Mouse (Mus musculus): Measurements from ENCODE around the gene Ccdc30. TPM values are rescaled to one million over a fixed set of nuclear protein-coding genes. Genes with fewer than 3 reads are reported as not detected.

The Ccdc30 gene
- polyA plus RNA-seq, 1 experiment from 2014 or later, result 11.7 TPM

GRCm38 (mm10) chr4:119345508-119345907 is 69.8 kb downstream of the Ccdc30 start:
- H3K9ac ChIP-seq (replicated peaks), result no peak overlapping the region
- H3K27ac ChIP-seq (replicated peaks), result no peak overlapping the region
- no peaks in the 10 kb centered on the region for H3K4me1 ChIP-seq
- H3K4me2 ChIP-seq (replicated peaks), result no peak overlapping the region
- H3K27me3 ChIP-seq, result no peaks in the 10 kb centered on the region
- no peak for ATAC-seq (ENCODE audit: low FRiP score, low read depth)
- WGBS, result 94% methylated on average over 6 of the region's 6 CpGs
- H3K4me3 ChIP-seq, result no peak overlapping the region
- H3K9me3 ChIP-seq, result no peaks in the 10 kb centered on the region
- peaks cover 8% of the 10 kb centered on the region; the same call in 1 of the 2 replicates for H3K36me3 ChIP-seq

- Histone ChIP-seq H3K4me1 (peaks cover 10% of the 10 kb centered on the region; the same call in 1 of the 2 replicates), H3K9me3 (no peaks in the 10 kb centered on the region), H3K27me3 (no peaks in the 10 kb centered on the region), H3K9ac (replicated peaks) (no peak overlapping the region), H3K27ac (replicated peaks) (peak overlapping the region; percentile 78), H3K4me2 (replicated peaks) (peak overlapping the region; percentile 34), H3K36me3 (no peaks in the 10 kb centered on the region), H3K4me3 (0 out of 2 replicates have a peak overlapping the region, but pooled peaks have one; percentile 4)
- 3% methylated on average over 10 of the region's 10 CpGs for WGBS
- ATAC-seq (ENCODE audit: low FRiP score, low read depth), result peak; percentile 93
Measured at GRCm38 (mm10) chr4:119338861-119339361, 76.4 kb downstream of the Ccdc30 start.

DNA sequence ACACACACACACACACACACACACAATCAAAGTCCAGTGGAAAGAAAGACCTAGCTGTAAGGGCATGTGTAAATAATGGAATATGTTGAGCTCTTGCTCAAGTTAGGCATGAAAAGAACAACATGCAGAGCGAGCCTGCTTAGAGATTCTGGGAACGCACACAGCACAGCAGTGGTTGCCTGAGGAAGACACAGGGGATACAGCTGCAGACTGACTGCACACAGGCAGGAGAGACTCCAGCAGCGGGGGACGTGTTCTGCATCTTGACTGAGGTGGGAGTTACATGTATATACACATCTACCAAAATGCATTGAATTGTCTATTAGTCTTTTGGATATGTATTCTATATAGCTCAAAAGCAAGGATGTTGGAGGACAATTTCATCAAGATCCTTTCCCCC is 76.9 kb downstream of the Ccdc30 start:
- 0 out of 2 replicates have a peak overlapping the region, but pooled peaks have one; percentile 4 for H3K4me3 ChIP-seq
- H3K9ac ChIP-seq (replicated peaks), result no peak overlapping the region
- ATAC-seq (ENCODE audit: low FRiP score, low read depth), result peak; percentile 69
- no peaks in the 10 kb centered on the region for H3K27me3 ChIP-seq
- H3K36me3 ChIP-seq, result no peaks in the 10 kb centered on the region
- no peaks in the 10 kb centered on the region for H3K9me3 ChIP-seq
- peaks cover 10% of the 10 kb centered on the region; the same call in 1 of the 2 replicates for H3K4me1 ChIP-seq
- peak overlapping the region; percentile 34 for H3K4me2 ChIP-seq (replicated peaks)
- H3K27ac ChIP-seq (replicated peaks), result peak overlapping the region; percentile 78
- 70% methylated on average over 4 of the region's 4 CpGs for WGBS

DNA sequence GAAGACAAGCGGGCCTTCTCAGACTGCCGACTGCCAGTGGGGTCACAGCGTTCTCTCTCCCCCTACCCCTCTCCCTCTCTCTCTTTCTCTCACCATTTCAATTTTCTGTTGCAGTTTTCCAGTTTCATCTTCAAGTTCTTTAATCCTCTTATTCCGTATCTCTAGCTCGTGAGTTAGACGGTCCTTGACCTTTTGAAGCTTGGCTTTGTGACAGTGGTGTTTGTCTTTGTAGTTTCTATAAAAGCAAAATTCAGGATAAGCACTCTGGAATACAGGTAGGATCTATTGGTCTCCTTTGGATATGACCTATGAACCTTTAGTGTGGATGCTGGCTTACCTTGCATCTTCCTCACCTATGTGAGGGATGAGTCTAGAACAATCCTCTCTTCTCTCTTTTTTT is 81.8 kb downstream of the Ccdc30 start:
- Histone ChIP-seq H3K27me3 (no peaks in the 10 kb centered on the region), H3K36me3 (no peaks in the 10 kb centered on the region), H3K27ac (replicated peaks) (no peak overlapping the region), H3K4me2 (replicated peaks) (no peak overlapping the region), H3K9me3 (no peaks in the 10 kb centered on the region), H3K9ac (replicated peaks) (no peak overlapping the region), H3K4me3 (no peak overlapping the region), H3K4me1 (peaks cover 7% of the 10 kb centered on the region; the same call in 1 of the 2 replicates)
- WGBS, result 86% methylated on average over 6 of the region's 6 CpGs
- no peak for ATAC-seq (ENCODE audit: low FRiP score, low read depth)

GRCm38 (mm10) chr4:119320896-119321550 is 94.3 kb downstream of the Ccdc30 start:
- 29% methylated on average over 10 of the region's 10 CpGs for WGBS
- H3K27me3 ChIP-seq, result peaks cover 13% of the 10 kb centered on the region; the same call in 1 of the 2 replicates

DNA sequence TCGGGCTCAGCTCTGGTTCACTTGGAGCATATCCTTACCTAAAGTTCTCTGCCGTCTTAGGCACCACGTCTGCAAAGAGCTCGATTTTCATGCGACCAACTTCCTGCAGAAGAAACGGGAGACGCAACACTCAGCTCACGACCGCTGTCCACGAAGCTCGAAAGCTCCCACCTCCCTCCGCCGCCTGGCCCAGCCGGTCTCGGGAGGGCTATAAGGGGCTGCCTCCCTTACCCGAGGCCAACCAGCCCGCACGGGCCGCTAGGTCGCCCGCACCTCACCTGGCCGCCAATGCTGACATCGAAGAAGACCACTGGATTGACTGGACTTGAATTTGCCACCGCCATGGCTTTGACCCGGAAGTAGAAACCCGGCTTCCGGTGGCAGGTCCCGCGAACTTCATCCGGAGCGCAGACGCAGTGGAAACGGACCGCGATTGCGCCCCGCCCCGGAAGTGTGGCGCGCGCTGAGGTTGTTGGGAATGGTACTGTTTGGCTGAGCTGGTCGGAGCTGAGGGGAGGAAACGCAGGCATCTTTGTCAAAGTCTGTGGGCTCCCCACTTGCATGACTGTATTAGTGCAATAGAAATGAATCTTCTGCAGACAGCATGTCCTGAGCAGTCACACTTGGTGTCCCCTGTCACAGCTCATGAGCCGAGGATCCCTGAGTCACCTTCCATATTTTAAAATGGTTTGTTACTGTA is 95.0 kb downstream of the Ccdc30 start, which contains the start of gene Ppih:
Gene Ppih, minus strand, starts transcription at position 416 of the 700 bp plus-strand sequence.
- Histone ChIP-seq H3K4me1 (peaks cover 17% of the 10 kb centered on the region), H3K9me3 (no peaks in the 10 kb centered on the region), H3K4me2 (replicated peaks) (peak within 1 kb of the TSS; percentile 93), H3K27ac (replicated peaks) (peak within 1 kb of the TSS; percentile 75), H3K27me3 (peaks cover 13% of the 10 kb centered on the region; the same call in 1 of the 2 replicates), H3K4me3 (peak within 1 kb of the TSS; percentile 80), H3K36me3 (peaks cover 37% of the 10 kb centered on the region), H3K9ac (replicated peaks) (peak within 1 kb of the TSS; percentile 68)
- WGBS, result 1% methylated on average over 44 of the region's 44 CpGs
- ATAC-seq (ENCODE audit: low FRiP score, low read depth), result peak; percentile 97

More at GRCm38 (mm10) chr4:119320896-119321550, 94.3 kb downstream of the Ccdc30 start:
- peak; percentile 64 for ATAC-seq (ENCODE audit: low FRiP score, low read depth)
- no peaks in the 10 kb centered on the region for H3K9me3 ChIP-seq
- H3K9ac ChIP-seq (replicated peaks), result peak overlapping the region; percentile 68
- H3K4me3 ChIP-seq, result peak overlapping the region; percentile 80
- H3K27ac ChIP-seq (replicated peaks), result peak overlapping the region; percentile 75
- H3K36me3 ChIP-seq, result peaks cover 30% of the 10 kb centered on the region
- peak overlapping the region; percentile 93 for H3K4me2 ChIP-seq (replicated peaks)
- peaks cover 17% of the 10 kb centered on the region for H3K4me1 ChIP-seq

- H3K27ac ChIP-seq (replicated peaks), result no peak overlapping the region
- no peaks in the 10 kb centered on the region for H3K4me1 ChIP-seq
- no peak overlapping the region for H3K4me3 ChIP-seq
- H3K4me2 ChIP-seq (replicated peaks), result no peak overlapping the region
- no peak for ATAC-seq (ENCODE audit: low FRiP score, low read depth)
- no peaks in the 10 kb centered on the region for H3K27me3 ChIP-seq
- no peak overlapping the region for H3K9ac ChIP-seq (replicated peaks)
- peaks cover 89% of the 10 kb centered on the region for H3K36me3 ChIP-seq
- WGBS, result 89% methylated on average over 1 of the region's 1 CpGs
- H3K9me3 ChIP-seq, result no peaks in the 10 kb centered on the region
Measured at GRCm38 (mm10) chr4:119313756-119314155, 101.6 kb downstream of the Ccdc30 start.

DNA sequence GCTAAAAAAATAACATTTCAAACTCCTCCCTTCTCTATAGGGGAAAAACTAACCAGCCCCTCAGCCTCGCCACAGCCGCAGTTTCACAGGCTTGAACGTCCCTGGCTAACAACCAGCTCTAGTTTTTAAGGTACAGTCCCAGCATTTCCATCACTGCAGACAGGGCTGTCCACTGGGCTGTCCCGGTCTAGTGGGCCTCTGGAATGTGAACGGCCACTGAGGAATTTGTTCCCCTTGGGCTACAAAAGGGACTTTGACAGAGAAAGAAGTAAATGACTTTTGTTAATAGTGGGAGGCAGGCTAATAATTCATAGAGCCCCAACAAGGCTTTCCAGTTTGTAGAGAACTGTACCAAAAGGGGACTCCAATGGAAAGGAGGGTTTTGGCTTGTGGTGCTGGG is 109.9 kb downstream of the Ccdc30 start:
- 79% methylated on average over 5 of the region's 5 CpGs for WGBS
- peaks cover 26% of the 10 kb centered on the region for H3K36me3 ChIP-seq
- H3K9me3 ChIP-seq, result no peaks in the 10 kb centered on the region
- no peaks in the 10 kb centered on the region for H3K27me3 ChIP-seq
- H3K27ac ChIP-seq (replicated peaks), result no peak overlapping the region
- H3K4me2 ChIP-seq (replicated peaks), result no peak overlapping the region
- H3K4me3 ChIP-seq, result no peak overlapping the region
- no peaks in the 10 kb centered on the region for H3K4me1 ChIP-seq
- no peak for ATAC-seq (ENCODE audit: low FRiP score, low read depth)
- no peak overlapping the region for H3K9ac ChIP-seq (replicated peaks)

DNA sequence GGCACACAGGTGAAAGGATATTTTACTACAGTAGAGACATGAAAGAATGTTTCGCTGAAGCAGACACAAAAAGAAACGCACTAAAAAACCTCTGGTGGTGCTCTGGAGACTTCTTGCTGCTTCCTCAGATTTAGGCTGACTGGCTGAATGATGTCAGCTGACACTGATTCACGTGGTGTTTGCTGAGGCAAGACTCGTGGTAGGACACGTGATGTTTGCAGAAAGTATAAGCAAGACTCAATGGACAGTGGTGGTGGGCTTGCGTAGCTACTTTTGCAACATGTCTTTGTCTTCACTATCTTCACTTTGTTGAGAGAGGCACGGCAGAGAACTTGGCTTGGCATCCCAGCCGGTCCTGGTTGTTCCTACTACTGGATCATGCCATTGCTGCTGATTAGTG is 112.0 kb downstream of the Ccdc30 start:
- 89% methylated on average over 8 of the region's 8 CpGs for WGBS
- ATAC-seq (ENCODE audit: low FRiP score, low read depth), result no peak

GRCm38 (mm10) chr4:119301777-119302176 is 113.5 kb downstream of the Ccdc30 start:
- 88% methylated on average over 3 of the region's 3 CpGs for WGBS
- H3K9me3 ChIP-seq, result no peaks in the 10 kb centered on the region
- no peak overlapping the region for H3K27ac ChIP-seq (replicated peaks)

More for the DNA sequence above, 112.0 kb downstream of the Ccdc30 start:
- H3K27me3 ChIP-seq, result no peaks in the 10 kb centered on the region
- no peak overlapping the region for H3K9ac ChIP-seq (replicated peaks)
- no peaks in the 10 kb centered on the region for H3K9me3 ChIP-seq
- H3K4me3 ChIP-seq, result no peak overlapping the region
- H3K36me3 ChIP-seq, result peaks cover 14% of the 10 kb centered on the region
- H3K4me1 ChIP-seq, result no peaks in the 10 kb centered on the region
- no peak overlapping the region for H3K27ac ChIP-seq (replicated peaks)
- no peak overlapping the region for H3K4me2 ChIP-seq (replicated peaks)

DNA sequence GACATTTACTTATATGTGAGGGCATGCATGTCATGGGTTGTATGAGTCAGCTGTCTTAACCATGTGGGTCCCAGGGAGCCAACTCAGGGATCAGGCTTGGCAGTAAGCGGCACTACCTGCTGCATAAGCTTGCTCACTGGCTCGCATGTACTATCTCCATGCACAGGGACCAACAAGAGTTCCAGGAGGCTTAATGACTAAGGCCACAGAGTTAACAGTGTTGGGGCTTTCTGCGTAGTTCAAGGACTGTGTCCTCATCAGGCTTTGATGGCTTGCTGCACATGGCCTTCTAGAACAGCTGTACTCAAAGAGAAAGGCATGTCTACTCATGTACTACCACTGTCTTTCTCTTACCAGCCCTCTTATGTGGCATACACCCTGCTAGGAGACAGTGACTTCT is 114.6 kb downstream of the Ccdc30 start:
- H3K27me3 ChIP-seq, result no peaks in the 10 kb centered on the region
- ATAC-seq (ENCODE audit: low FRiP score, low read depth), result no peak
- no peak overlapping the region for H3K27ac ChIP-seq (replicated peaks)
- H3K9ac ChIP-seq (replicated peaks), result no peak overlapping the region
- H3K4me1 ChIP-seq, result no peaks in the 10 kb centered on the region
- no peak overlapping the region for H3K4me3 ChIP-seq
- WGBS, result 92% methylated on average over 3 of the region's 3 CpGs
- no peak overlapping the region for H3K4me2 ChIP-seq (replicated peaks)
- H3K36me3 ChIP-seq, result no peaks in the 10 kb centered on the region
- H3K9me3 ChIP-seq, result no peaks in the 10 kb centered on the region

More at GRCm38 (mm10) chr4:119301777-119302176, 113.5 kb downstream of the Ccdc30 start:
- no peak for ATAC-seq (ENCODE audit: low FRiP score, low read depth)
- no peak overlapping the region for H3K4me3 ChIP-seq
- no peaks in the 10 kb centered on the region for H3K27me3 ChIP-seq
- peaks cover 1% of the 10 kb centered on the region for H3K36me3 ChIP-seq
- no peaks in the 10 kb centered on the region for H3K4me1 ChIP-seq
- no peak overlapping the region for H3K9ac ChIP-seq (replicated peaks)
- H3K4me2 ChIP-seq (replicated peaks), result no peak overlapping the region

GRCm38 (mm10) chr4:119297361-119297760 is 118.0 kb downstream of the Ccdc30 start:
- no peak overlapping the region for H3K9ac ChIP-seq (replicated peaks)
- 88% methylated on average over 2 of the region's 2 CpGs for WGBS

More at GRCm38 (mm10) chr4:119297361-119297760, 118.0 kb downstream of the Ccdc30 start:
- Histone ChIP-seq H3K27me3 (no peaks in the 10 kb centered on the region), H3K4me1 (peaks cover 11% of the 10 kb centered on the region), H3K9me3 (no peaks in the 10 kb centered on the region), H3K4me3 (no peak overlapping the region), H3K4me2 (replicated peaks) (no peak overlapping the region), H3K27ac (replicated peaks) (no peak overlapping the region), H3K36me3 (no peaks in the 10 kb centered on the region)
- no peak for ATAC-seq (ENCODE audit: low FRiP score, low read depth)
